ENCODE assay signal across 7 mouse cellular contexts in the genomic region with DNA sequence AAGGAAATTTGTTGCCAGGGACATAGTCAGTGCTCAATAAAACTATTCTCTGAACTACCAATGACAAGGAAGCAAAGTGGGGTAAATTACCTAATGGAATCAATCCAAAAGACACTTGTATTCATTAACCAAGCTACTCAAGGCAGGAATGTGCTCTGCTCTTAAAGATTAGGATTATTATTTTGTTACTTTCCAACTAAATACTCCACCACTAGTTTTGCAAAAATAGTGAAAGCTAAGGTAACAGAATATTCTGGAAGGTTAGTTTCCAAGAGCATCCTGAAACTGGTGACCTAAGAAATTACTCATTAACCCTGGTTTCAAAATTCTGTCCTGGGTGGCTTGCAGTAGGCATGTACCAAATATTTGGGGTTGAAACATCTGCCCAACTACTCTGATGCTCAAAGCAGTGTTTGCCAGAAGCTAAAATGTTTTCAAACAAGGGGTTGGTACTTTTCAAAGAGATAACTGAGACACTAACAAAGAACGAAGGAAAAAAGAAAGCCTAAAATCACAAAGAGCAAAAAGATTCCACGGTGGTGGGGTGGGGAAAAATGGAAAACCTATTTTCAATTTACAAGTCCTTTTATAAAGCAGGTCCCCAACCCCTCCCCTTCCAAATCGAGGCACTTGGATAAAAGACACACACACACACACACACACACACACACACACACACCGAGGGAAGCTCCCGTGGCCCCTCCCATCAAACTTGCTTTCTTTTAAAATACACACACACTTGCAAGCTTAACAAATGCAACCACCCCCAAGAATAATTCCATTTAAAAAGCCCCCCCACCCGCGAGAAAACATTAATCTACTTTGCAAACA. TPM values are rescaled to one million over a fixed set of nuclear protein-coding genes. Genes with fewer than 3 reads are reported as not detected.
A peak's percentile ranks its signal among the peaks of the same experiment; 100 is the strongest.
DNase-seq lines count a peak whose midpoint lies in the region; ATAC-seq and TF ChIP-seq lines count a peak whose summit lies in the region.

No protein-coding gene starts in this region.

- peak overlapping the region; percentile 99 for H3K4me3 ChIP-seq in megakaryocyte, embryonic 14.5 days (replicated peaks)
- peak overlapping the region; percentile 89 for H3K4me3 ChIP-seq in embryonic facial prominence, embryonic 14.5 days (ENCODE audit: low read depth, low read length)
- peak overlapping the region; percentile 86 for H3K4me3 ChIP-seq in intestine, postnatal 0 days (ENCODE audit: low read depth, low read length)
- peak overlapping the region; percentile 97 for H3K4me3 ChIP-seq in midbrain, embryonic 11.5 days (ENCODE audit: low read depth, low read length)

- peak overlapping the region; percentile 100 for H3K27ac ChIP-seq in embryonic facial prominence, embryonic 14.5 days (replicated peaks; ENCODE audit: low read depth, low read length)
- H3K27ac ChIP-seq in intestine, postnatal 0 days (ENCODE audit: low read depth, low read length), result peak overlapping the region; percentile 94; the same call in 1 of the 2 replicates
- peak overlapping the region; percentile 100; the same call in 1 of the 2 replicates for H3K27ac ChIP-seq in midbrain, embryonic 11.5 days (ENCODE audit: low read depth, low read length)

- 2% methylated on average over 7 of the region's 7 CpGs for WGBS in embryonic facial prominence, embryonic 14.5 days
- 2% methylated on average over 7 of the region's 7 CpGs for WGBS in intestine, postnatal 0 days
- WGBS in midbrain, embryonic 11.5 days, result 3% methylated on average over 7 of the region's 7 CpGs

- no peak for DNase-seq in embryonic facial prominence, embryonic 14.5 days (ENCODE audit: low spot score)
- peak; percentile 89 for DNase-seq in midbrain, embryonic 11.5 days (ENCODE audit: low spot score, missing footprints)
- no peak for DNase-seq in gastrocnemius, adult 8-10 months (ENCODE audit: low spot score in 2 of 2)
- no peak for DNase-seq in frontal cortex, postnatal 25 days (ENCODE audit: low spot score in 2 of 2)

- TF ChIP-seq CTCF in intestine, postnatal 0 days (IDR thresholded peaks at IDR 0.05; ENCODE audit: low read depth), result no peak

- H3K27me3 ChIP-seq in megakaryocyte, embryonic 14.5 days (replicated peaks), result no peaks in the 10 kb centered on the region
- no peaks in the 10 kb centered on the region for H3K27me3 ChIP-seq in embryonic facial prominence, embryonic 14.5 days (replicated peaks; ENCODE audit: control insufficient read depth, insufficient read depth, low read length)
- no peaks in the 10 kb centered on the region for H3K27me3 ChIP-seq in intestine, postnatal 0 days (replicated peaks; ENCODE audit: control insufficient read depth, insufficient read depth, low read length)
- 0 out of 2 replicates have a peak, but pooled peaks cover 2% of the 10 kb centered on the region for H3K27me3 ChIP-seq in midbrain, embryonic 11.5 days (ENCODE audit: control insufficient read depth, insufficient read depth, low read length)

- peaks cover 43% of the 10 kb centered on the region for H3K4me1 ChIP-seq in megakaryocyte, embryonic 14.5 days
- peaks cover 46% of the 10 kb centered on the region for H3K4me1 ChIP-seq in embryonic facial prominence, embryonic 14.5 days (ENCODE audit: control insufficient read depth, insufficient read depth, low read length)
- peaks cover 18% of the 10 kb centered on the region; the same call in 1 of the 2 replicates for H3K4me1 ChIP-seq in intestine, postnatal 0 days (replicated peaks; ENCODE audit: control insufficient read depth, insufficient read depth, low read length)
- H3K4me1 ChIP-seq in midbrain, embryonic 11.5 days (ENCODE audit: control insufficient read depth, insufficient read depth, low read length), result peaks cover 46% of the 10 kb centered on the region

- peak overlapping the region; percentile 98 for H3K9ac ChIP-seq in embryonic facial prominence, embryonic 14.5 days (ENCODE audit: low read depth, low read length)
- H3K9ac ChIP-seq in intestine, postnatal 0 days (ENCODE audit: low read depth, low read length), result peak overlapping the region; percentile 92
- H3K9ac ChIP-seq in midbrain, embryonic 11.5 days (ENCODE audit: low read length), result peak overlapping the region; percentile 99

- peak overlapping the region; percentile 82 for H3K4me2 ChIP-seq in embryonic facial prominence, embryonic 14.5 days (ENCODE audit: low read depth, low read length)
- peak overlapping the region; percentile 97 for H3K4me2 ChIP-seq in intestine, postnatal 0 days (replicated peaks; ENCODE audit: low read depth)
- H3K4me2 ChIP-seq in midbrain, embryonic 11.5 days, result peak overlapping the region; percentile 97

- no peaks in the 10 kb centered on the region for H3K9me3 ChIP-seq in megakaryocyte, embryonic 14.5 days
- no peaks in the 10 kb centered on the region for H3K9me3 ChIP-seq in embryonic facial prominence, embryonic 14.5 days (ENCODE audit: control insufficient read depth, low read length)
- H3K9me3 ChIP-seq in intestine, postnatal 0 days (ENCODE audit: control insufficient read depth), result no peaks in the 10 kb centered on the region
- H3K9me3 ChIP-seq in midbrain, embryonic 11.5 days (ENCODE audit: control insufficient read depth, low read length), result no peaks in the 10 kb centered on the region

- peaks cover 26% of the 10 kb centered on the region for H3K36me3 ChIP-seq in megakaryocyte, embryonic 14.5 days (replicated peaks; ENCODE audit: low read length)
- H3K36me3 ChIP-seq in embryonic facial prominence, embryonic 14.5 days (ENCODE audit: control insufficient read depth, insufficient read depth, low read length), result peaks cover 17% of the 10 kb centered on the region; the same call in 1 of the 2 replicates
- H3K36me3 ChIP-seq in intestine, postnatal 0 days (ENCODE audit: control insufficient read depth, insufficient read depth), result no peaks in the 10 kb centered on the region; the same call in 1 of the 2 replicates
- no peaks in the 10 kb centered on the region for H3K36me3 ChIP-seq in midbrain, embryonic 11.5 days (ENCODE audit: control insufficient read depth, insufficient read depth, low read length)

- ATAC-seq in megakaryocyte, adult 5-6 weeks (ENCODE audit: poor library complexity, severe bottlenecking), result no peak
- ATAC-seq in embryonic facial prominence, embryonic 14.5 days (ENCODE audit: low read depth), result no peak
- ATAC-seq in intestine, postnatal 0 days, result no peak
- ATAC-seq in midbrain, embryonic 11.5 days (ENCODE audit: low FRiP score), result no peak

RNA-seq across cellular contexts. Expression of a gene that starts 11.0 kb away (rescaled TPM):
- polyA plus RNA-seq in megakaryocyte, embryonic 14.5 days (2012; ENCODE audit: insufficient read depth, low replicate concordance), result 0.65 and 2.7 TPM in 2 replicates
- total RNA-seq in megakaryocyte, adult 5-6 weeks (2015), result 3.1 and 3.6 TPM in 2 replicates
- 2.3 and 2.5 TPM in 2 replicates for total RNA-seq in megakaryocyte, adult 5-6 weeks (2017)
- 22.7 and 23.2 TPM in 2 replicates for polyA plus RNA-seq in embryonic facial prominence, embryonic 14.5 days (2014; fragmentation: Nextera tagmentation; extraction: Ambion mirVana)
- 11.0 and 11.9 TPM in 2 replicates for polyA plus RNA-seq in intestine, postnatal 0 days (2015; fragmentation: Nextera tagmentation; extraction: Ambion mirVana)
- 22.6 and 22.9 TPM in 2 replicates for polyA plus RNA-seq in midbrain, embryonic 11.5 days (2014; fragmentation: Nextera tagmentation; extraction: Ambion mirVana)
- 10 to 100 TPM in 1 of 4 experiments, 1 to 10 TPM in 3; 6.6 to 10.3 (median 8.3) TPM for total RNA-seq in gastrocnemius, adult 8-10 months (2022)
